Mouse (Mus musculus): ENCODE data around the gene Rnf2.
"Not testable (repeated sequence)": the region's sequence is repeated elsewhere in the genome, so short reads cannot be mapped to it uniquely, and the experiment has no call there.

The Rnf2 gene

GRCm38 (mm10) chr1:151483568-151483967 is 17.2 kb downstream of the Rnf2 start:
- DNase-seq = peak; percentile 56

- no peak for DNase-seq
Measured at GRCm38 (mm10) chr1:151482497-151482896, 18.3 kb downstream of the Rnf2 start.

- DNase-seq = not testable (repeated sequence)
Measured at GRCm38 (mm10) chr1:151472386-151472785, 28.4 kb downstream of the Rnf2 start.

GRCm38 (mm10) chr1:151471429-151471828 is 29.3 kb downstream of the Rnf2 start:
- no peak for DNase-seq

GRCm38 (mm10) chr1:151466571-151466970 is 34.2 kb downstream of the Rnf2 start:
- no peak for DNase-seq

GRCm38 (mm10) chr1:151464914-151465313 is 35.8 kb downstream of the Rnf2 start:
- DNase-seq = no peak

- DNase-seq = peak; percentile 7
Measured at GRCm38 (mm10) chr1:151461265-151461664, 39.5 kb downstream of the Rnf2 start.

- DNase-seq = peak; percentile 16
Measured at GRCm38 (mm10) chr1:151457087-151457486, 43.7 kb downstream of the Rnf2 start.

GRCm38 (mm10) chr1:151451946-151452345 is 48.8 kb downstream of the Rnf2 start:
- DNase-seq = no peak

GRCm38 (mm10) chr1:151450851-151451250 is 49.9 kb downstream of the Rnf2 start:
- no peak for DNase-seq

- no peak for DNase-seq
Measured at GRCm38 (mm10) chr1:151449866-151450265, 50.9 kb downstream of the Rnf2 start.

- DNase-seq = no peak
Measured at GRCm38 (mm10) chr1:151435431-151435830, 65.3 kb downstream of the Rnf2 start.

- DNase-seq = no peak
Measured at GRCm38 (mm10) chr1:151429316-151429715, 71.4 kb downstream of the Rnf2 start.

- peak; percentile 99 for DNase-seq
Measured at GRCm38 (mm10) chr1:151428263-151429221, 72.2 kb downstream of the Rnf2 start, which contains the start of the genes Swt1 and Trmt1l. TSS of gene Swt1 (minus strand) at chr1:151428455. TSS of gene Trmt1l (plus strand) at chr1:151428542.

- DNase-seq = no peak
Measured at GRCm38 (mm10) chr1:151427888-151428262, 72.9 kb downstream of the Rnf2 start.

GRCm38 (mm10) chr1:151426947-151427600 is 73.7 kb downstream of the Rnf2 start:
- peak; percentile 63 for DNase-seq

- DNase-seq = peak; percentile 17
Measured at GRCm38 (mm10) chr1:151422178-151422577, 78.6 kb downstream of the Rnf2 start.

GRCm38 (mm10) chr1:151409827-151410226 is 90.9 kb downstream of the Rnf2 start:
- DNase-seq = no peak
